Mouse (Mus musculus): Measurements from ENCODE around the gene Tmem100. TPM values are rescaled to one million over a fixed set of nuclear protein-coding genes. Genes with fewer than 3 reads are reported as not detected.

Gene Tmem100
- polyA plus RNA-seq, 1 experiment from 2014 or later, result 6.1 TPM

- Histone ChIP-seq H3K36me3 (ENCODE audit: control insufficient read depth, insufficient read depth, low read length) (no peaks in the 10 kb centered on the region), H3K4me3 (ENCODE audit: low read depth, low read length) (no peak overlapping the region), H3K9ac (ENCODE audit: low read length) (no peak overlapping the region), H3K9me3 (ENCODE audit: control insufficient read depth, low read length) (no peaks in the 10 kb centered on the region), H3K27ac (ENCODE audit: low read depth, low read length) (no peak overlapping the region), H3K27me3 (ENCODE audit: control insufficient read depth, insufficient read depth, low read length) (no peaks in the 10 kb centered on the region), H3K4me1 (ENCODE audit: control insufficient read depth, insufficient read depth, low read length) (no peaks in the 10 kb centered on the region), H3K4me2 (no peak overlapping the region)
- DNase-seq (ENCODE audit: low spot score, missing footprints), result no peak
- 88% methylated on average over 4 of the region's 4 CpGs for WGBS
- no peak for ATAC-seq (ENCODE audit: low FRiP score)
Observed at GRCm38 (mm10) chr11:89996406-89996805, 33.7 kb upstream of the Tmem100 start.

DNA sequence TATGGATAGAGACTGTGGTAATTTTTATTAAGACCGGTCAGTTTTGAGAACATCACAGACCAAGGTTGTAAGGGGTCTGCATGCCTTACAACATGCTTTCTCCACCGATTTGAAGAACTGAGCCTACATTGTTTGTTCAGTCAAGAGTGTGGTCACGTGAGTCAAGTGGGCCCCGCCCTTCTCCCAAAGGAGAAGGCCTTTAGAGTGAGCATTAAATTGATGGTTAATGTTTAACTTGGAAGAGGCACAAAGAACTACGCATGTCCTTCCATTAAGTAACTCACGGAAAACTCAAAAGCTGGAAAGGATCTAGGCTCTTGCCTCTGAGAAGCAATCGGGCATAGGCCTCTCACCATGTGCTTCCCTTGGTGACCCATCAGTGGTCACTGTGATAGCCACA is 33.3 kb upstream of the Tmem100 start:
- 95% methylated on average over 7 of the region's 7 CpGs for WGBS
- Histone ChIP-seq H3K4me3 (ENCODE audit: low read depth, low read length) (no peak overlapping the region), H3K9ac (ENCODE audit: low read length) (no peak overlapping the region), H3K36me3 (ENCODE audit: control insufficient read depth, insufficient read depth, low read length) (no peaks in the 10 kb centered on the region), H3K4me1 (ENCODE audit: control insufficient read depth, insufficient read depth, low read length) (no peaks in the 10 kb centered on the region), H3K27me3 (ENCODE audit: control insufficient read depth, insufficient read depth, low read length) (no peaks in the 10 kb centered on the region), H3K9me3 (ENCODE audit: control insufficient read depth, low read length) (no peaks in the 10 kb centered on the region), H3K4me2 (no peak overlapping the region), H3K27ac (ENCODE audit: low read depth, low read length) (no peak overlapping the region)
- ATAC-seq (ENCODE audit: low FRiP score) (no peak), DNase-seq (ENCODE audit: low spot score, missing footprints) (no peak)

GRCm38 (mm10) chr11:89998996-89999770 is 31.0 kb upstream of the Tmem100 start:
- no peak overlapping the region for H3K4me3 ChIP-seq (ENCODE audit: low read depth, low read length)
- no peak overlapping the region for H3K27ac ChIP-seq (ENCODE audit: low read depth, low read length)
- no peaks in the 10 kb centered on the region for H3K9me3 ChIP-seq (ENCODE audit: control insufficient read depth, low read length)
- no peak overlapping the region for H3K9ac ChIP-seq (ENCODE audit: low read length)
- no peaks in the 10 kb centered on the region for H3K4me1 ChIP-seq (ENCODE audit: control insufficient read depth, insufficient read depth, low read length)
- DNase-seq (ENCODE audit: low spot score, missing footprints) (no peak), ATAC-seq (ENCODE audit: low FRiP score) (no peak)
- H3K27me3 ChIP-seq (ENCODE audit: control insufficient read depth, insufficient read depth, low read length), result no peaks in the 10 kb centered on the region
- no peak overlapping the region for H3K4me2 ChIP-seq
- H3K36me3 ChIP-seq (ENCODE audit: control insufficient read depth, insufficient read depth, low read length), result no peaks in the 10 kb centered on the region
- WGBS, result 92% methylated on average over 18 of the region's 18 CpGs

GRCm38 (mm10) chr11:90000666-90001065 is 29.5 kb upstream of the Tmem100 start:
- Histone ChIP-seq H3K9me3 (ENCODE audit: control insufficient read depth, low read length) (no peaks in the 10 kb centered on the region), H3K27me3 (ENCODE audit: control insufficient read depth, insufficient read depth, low read length) (no peaks in the 10 kb centered on the region), H3K4me2 (no peak overlapping the region), H3K27ac (ENCODE audit: low read depth, low read length) (no peak overlapping the region), H3K4me3 (ENCODE audit: low read depth, low read length) (no peak overlapping the region), H3K4me1 (ENCODE audit: control insufficient read depth, insufficient read depth, low read length) (no peaks in the 10 kb centered on the region), H3K36me3 (ENCODE audit: control insufficient read depth, insufficient read depth, low read length) (no peaks in the 10 kb centered on the region), H3K9ac (ENCODE audit: low read length) (no peak overlapping the region)
- DNase-seq (ENCODE audit: low spot score, missing footprints) (no peak), ATAC-seq (ENCODE audit: low FRiP score) (no peak)
- WGBS, result 92% methylated on average over 4 of the region's 4 CpGs

DNA sequence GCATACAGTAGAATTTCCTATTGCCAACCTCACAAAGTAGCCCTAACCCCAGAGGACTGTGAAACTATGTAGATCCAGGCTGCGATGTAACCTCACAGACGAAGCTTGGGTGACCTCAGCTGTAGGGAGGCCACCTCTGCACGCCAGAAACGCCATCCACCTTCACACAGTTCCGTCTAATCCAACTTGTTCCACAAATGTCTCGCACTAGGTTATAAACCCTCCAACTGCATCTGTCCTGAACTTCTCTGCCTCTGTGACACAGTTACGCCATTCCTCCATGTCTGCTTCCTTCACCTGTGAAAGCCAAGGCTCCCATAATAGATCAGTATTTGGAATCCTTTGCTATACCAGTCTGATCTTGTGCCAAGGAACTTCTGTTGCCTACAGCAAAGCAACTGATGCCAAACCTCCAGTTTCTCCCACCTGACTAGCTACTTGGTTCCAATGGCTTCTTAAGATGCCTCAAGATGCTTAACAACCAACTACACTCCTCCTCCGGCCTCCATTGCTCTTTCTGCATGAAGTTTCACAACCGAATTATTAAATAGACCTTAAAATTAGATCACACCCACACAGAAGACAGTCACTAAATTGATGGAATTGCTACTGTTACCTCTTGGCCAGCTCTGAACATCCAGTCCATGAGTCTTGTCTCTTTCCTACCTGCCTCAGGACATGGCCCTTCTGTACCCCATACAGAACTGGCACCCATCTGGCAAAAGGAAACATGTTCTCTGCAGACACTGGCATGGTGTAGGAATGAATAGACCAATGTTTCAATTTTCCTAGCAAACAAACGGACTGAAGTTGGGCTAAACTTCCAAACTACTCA is 28.5 kb upstream of the Tmem100 start:
- Histone ChIP-seq H3K36me3 (ENCODE audit: control insufficient read depth, insufficient read depth, low read length) (no peaks in the 10 kb centered on the region), H3K4me2 (peak overlapping the region; percentile 87; the same call in 1 of the 2 replicates), H3K9me3 (ENCODE audit: control insufficient read depth, low read length) (no peaks in the 10 kb centered on the region), H3K9ac (ENCODE audit: low read length) (no peak overlapping the region; the same call in 1 of the 2 replicates), H3K4me1 (ENCODE audit: control insufficient read depth, insufficient read depth, low read length) (no peaks in the 10 kb centered on the region), H3K27ac (ENCODE audit: low read depth, low read length) (no peak overlapping the region), H3K27me3 (ENCODE audit: control insufficient read depth, insufficient read depth, low read length) (no peaks in the 10 kb centered on the region), H3K4me3 (ENCODE audit: low read depth, low read length) (peak overlapping the region; percentile 52; the same call in 1 of the 2 replicates)
- 87% methylated on average over 10 of the region's 10 CpGs for WGBS
- ATAC-seq (ENCODE audit: low FRiP score) (no peak), DNase-seq (ENCODE audit: low spot score, missing footprints) (no peak)

GRCm38 (mm10) chr11:90002231-90002986 is 27.7 kb upstream of the Tmem100 start, which contains the start of gene Pctp:
Pctp (minus strand) TSS chr11:90002894.
- DNase-seq (ENCODE audit: low spot score, missing footprints) (peak; percentile 96), ATAC-seq (ENCODE audit: low FRiP score) (peak; percentile 97)
- no peaks in the 10 kb centered on the region for H3K36me3 ChIP-seq (ENCODE audit: control insufficient read depth, insufficient read depth, low read length)
- H3K27ac ChIP-seq (ENCODE audit: low read depth, low read length), result no peak within 1 kb of the TSS
- H3K9ac ChIP-seq (ENCODE audit: low read length), result peak within 1 kb of the TSS; percentile 68
- H3K9me3 ChIP-seq (ENCODE audit: control insufficient read depth, low read length), result no peaks in the 10 kb centered on the region
- H3K27me3 ChIP-seq (ENCODE audit: control insufficient read depth, insufficient read depth, low read length), result no peaks in the 10 kb centered on the region
- WGBS, result 14% methylated on average over 35 of the region's 35 CpGs
- H3K4me1 ChIP-seq (ENCODE audit: control insufficient read depth, insufficient read depth, low read length), result no peaks in the 10 kb centered on the region
- H3K4me3 ChIP-seq (ENCODE audit: low read depth, low read length), result peak within 1 kb of the TSS; percentile 52
- peak within 1 kb of the TSS; percentile 87 for H3K4me2 ChIP-seq

DNA sequence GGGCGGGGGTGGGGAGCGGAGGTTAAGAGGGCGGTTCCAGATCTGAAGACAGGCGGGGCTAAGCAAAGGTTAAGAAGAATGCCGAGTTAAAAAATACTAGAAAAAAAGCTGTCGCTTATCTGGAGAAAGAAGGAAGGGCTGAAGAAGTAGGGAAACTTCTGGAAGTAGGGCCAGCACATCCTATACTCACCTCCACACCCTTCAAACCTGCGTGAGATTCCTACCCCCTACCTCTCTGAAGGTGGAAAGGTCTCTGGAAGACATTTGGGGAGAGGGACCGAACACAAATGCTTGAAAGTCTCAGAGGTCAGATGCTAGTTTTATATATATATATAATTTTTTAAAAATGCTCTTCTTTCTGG is 27.2 kb upstream of the Tmem100 start:
- H3K4me1 ChIP-seq (ENCODE audit: control insufficient read depth, insufficient read depth, low read length), result no peaks in the 10 kb centered on the region
- H3K4me2 ChIP-seq, result peak overlapping the region; percentile 87
- 8% methylated on average over 8 of the region's 8 CpGs for WGBS
- no peak overlapping the region for H3K27ac ChIP-seq (ENCODE audit: low read depth, low read length)
- ATAC-seq (ENCODE audit: low FRiP score), result no peak
- peak overlapping the region; percentile 52 for H3K4me3 ChIP-seq (ENCODE audit: low read depth, low read length)
- H3K27me3 ChIP-seq (ENCODE audit: control insufficient read depth, insufficient read depth, low read length), result no peaks in the 10 kb centered on the region
- no peaks in the 10 kb centered on the region for H3K36me3 ChIP-seq (ENCODE audit: control insufficient read depth, insufficient read depth, low read length)
- no peak for DNase-seq (ENCODE audit: low spot score, missing footprints)
- H3K9me3 ChIP-seq (ENCODE audit: control insufficient read depth, low read length), result no peaks in the 10 kb centered on the region
- H3K9ac ChIP-seq (ENCODE audit: low read length), result peak overlapping the region; percentile 68

- Histone ChIP-seq H3K9ac (ENCODE audit: low read length) (no peak overlapping the region), H3K4me1 (ENCODE audit: control insufficient read depth, insufficient read depth, low read length) (no peaks in the 10 kb centered on the region), H3K4me2 (no peak overlapping the region), H3K27me3 (ENCODE audit: control insufficient read depth, insufficient read depth, low read length) (no peaks in the 10 kb centered on the region), H3K27ac (ENCODE audit: low read depth, low read length) (no peak overlapping the region), H3K9me3 (ENCODE audit: control insufficient read depth, low read length) (no peaks in the 10 kb centered on the region), H3K36me3 (ENCODE audit: control insufficient read depth, insufficient read depth, low read length) (no peaks in the 10 kb centered on the region), H3K4me3 (ENCODE audit: low read depth, low read length) (no peak overlapping the region)
- ATAC-seq (ENCODE audit: low FRiP score) (no peak), DNase-seq (ENCODE audit: low spot score, missing footprints) (no peak)
- WGBS, result 88% methylated on average over 4 of the region's 4 CpGs
Observed at GRCm38 (mm10) chr11:90003386-90003785, 26.8 kb upstream of the Tmem100 start.
